Comparison of ENCODE assay signal across 8 mouse cellular contexts in the genomic region with DNA sequence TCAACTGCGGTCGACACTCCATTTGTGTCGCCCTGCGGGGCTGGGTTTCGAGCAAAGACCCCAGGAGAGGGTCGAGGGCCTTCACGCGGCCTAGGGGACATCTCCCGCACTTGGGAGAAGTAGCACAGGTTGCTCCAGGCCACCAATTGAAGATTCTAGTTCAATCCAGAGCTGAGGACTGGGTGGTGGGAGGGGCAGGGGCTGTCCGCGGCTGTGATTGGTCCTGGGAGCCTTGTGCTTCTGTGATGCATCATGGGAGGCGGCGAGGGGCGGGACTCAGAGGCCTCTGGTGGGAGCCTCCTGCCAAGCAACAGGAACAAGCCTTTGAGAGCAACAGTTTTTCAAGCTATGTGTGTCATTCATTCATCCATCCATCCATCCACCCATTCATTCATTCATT.
DNase-seq lines count a peak whose midpoint lies in the region; ATAC-seq lines count a peak whose summit lies in the region.

No protein-coding gene starts in this region.

- no peaks in the 10 kb centered on the region for H3K27me3 ChIP-seq in neural tube, embryonic 11.5 days (ENCODE audit: control insufficient read depth, insufficient read depth, low read length)
- 0 out of 2 replicates have a peak, but pooled peaks cover 9% of the 10 kb centered on the region for H3K27me3 ChIP-seq in hindbrain, embryonic 10.5 days (ENCODE audit: insufficient read depth, poor library complexity, severe bottlenecking)
- H3K27me3 ChIP-seq in midbrain, embryonic 16.5 days (ENCODE audit: control insufficient read depth, insufficient read depth, low read depth, low read length): no peaks in the 10 kb centered on the region

- no peaks in the 10 kb centered on the region for H3K9me3 ChIP-seq in neural tube, embryonic 11.5 days (ENCODE audit: control insufficient read depth, low read length)
- H3K9me3 ChIP-seq in hindbrain, embryonic 10.5 days: no peaks in the 10 kb centered on the region
- H3K9me3 ChIP-seq in midbrain, embryonic 16.5 days (replicated peaks; ENCODE audit: control insufficient read depth, low read length, poor library complexity, severe bottlenecking): no peaks in the 10 kb centered on the region

- peak overlapping the region; percentile 14; the same call in 1 of the 2 replicates for H3K4me2 ChIP-seq in neural tube, embryonic 11.5 days (ENCODE audit: low read depth)
- peak overlapping the region; percentile 14 for H3K4me2 ChIP-seq in midbrain, embryonic 16.5 days (ENCODE audit: low read length)

- H3K4me3 ChIP-seq in neural tube, embryonic 11.5 days (ENCODE audit: low read depth, low read length): no peak overlapping the region
- peak overlapping the region; percentile 29 for H3K4me3 ChIP-seq in hindbrain, embryonic 10.5 days
- no peak overlapping the region; the same call in 1 of the 2 replicates for H3K4me3 ChIP-seq in midbrain, embryonic 16.5 days (ENCODE audit: low read depth, low read length)

- H3K36me3 ChIP-seq in neural tube, embryonic 11.5 days (ENCODE audit: control insufficient read depth, insufficient read depth, low read length): no peaks in the 10 kb centered on the region
- no peaks in the 10 kb centered on the region for H3K36me3 ChIP-seq in hindbrain, embryonic 10.5 days
- no peaks in the 10 kb centered on the region for H3K36me3 ChIP-seq in midbrain, embryonic 16.5 days (ENCODE audit: control insufficient read depth, insufficient read depth, low read length)

- no peak overlapping the region; the same call in 1 of the 2 replicates for H3K9ac ChIP-seq in neural tube, embryonic 11.5 days (ENCODE audit: low read length)
- no peak overlapping the region for H3K9ac ChIP-seq in midbrain, embryonic 16.5 days (ENCODE audit: low read depth, low read length)

- no peak for ATAC-seq in neural tube, embryonic 11.5 days (ENCODE audit: insufficient read depth, low FRiP score, low TSS enrichment)
- ATAC-seq in midbrain, embryonic 16.5 days: peak; percentile 79

- intact Hi-C loops in left cerebral cortex, postnatal 36 days (cut with DNase I): no loop called here

- H3K4me1 ChIP-seq in neural tube, embryonic 11.5 days (ENCODE audit: control insufficient read depth, insufficient read depth, low read length): no peaks in the 10 kb centered on the region
- peaks cover 29% of the 10 kb centered on the region for H3K4me1 ChIP-seq in hindbrain, embryonic 10.5 days (replicated peaks)
- no peaks in the 10 kb centered on the region for H3K4me1 ChIP-seq in midbrain, embryonic 16.5 days (ENCODE audit: control insufficient read depth, insufficient read depth, low read length)

- 53% methylated on average over 14 of the region's 14 CpGs for WGBS in neural tube, embryonic 11.5 days
- 53% methylated on average over 14 of the region's 14 CpGs for WGBS in hindbrain, embryonic 10.5 days
- WGBS in midbrain, embryonic 16.5 days: 57% methylated on average over 14 of the region's 14 CpGs

- H3K27ac ChIP-seq in neural tube, embryonic 11.5 days (ENCODE audit: low read depth, low read length): no peak overlapping the region
- H3K27ac ChIP-seq in hindbrain, embryonic 10.5 days: peak overlapping the region; percentile 69
- no peak overlapping the region for H3K27ac ChIP-seq in midbrain, embryonic 16.5 days (ENCODE audit: low read length)

- DNase-seq in adrenal gland, postnatal 14 days: peak; percentile 39
- DNase-seq in adrenal gland, adult 2 months: no peak
- no peak for DNase-seq in neural tube, embryonic 11.5 days (ENCODE audit: low spot score)
- no peak for DNase-seq in neural tube, embryonic 10.5 days (ENCODE audit: extremely low spot score, low spot score)
- DNase-seq in hindbrain, embryonic 10.5 days (ENCODE audit: low spot score): peak; percentile 53
- DNase-seq in left cerebral cortex, postnatal 36 days (ENCODE audit: low spot score in 2 of 2): no peak
- no peak for DNase-seq in natural killer cell, adult 2 months (ENCODE audit: low spot score in 2 of 2)

Comparison
In these comparisons a context has a peak if more than half of its experiments do, and no peak if none do; other contexts are left out.
1. DNase-seq: peak in adrenal gland, postnatal 14 days (single experiment) and hindbrain, embryonic 10.5 days (single experiment); none in adrenal gland, adult 2 months (single experiment), neural tube, embryonic 11.5 days (single experiment), neural tube, embryonic 10.5 days (single experiment), left cerebral cortex, postnatal 36 days (0 of 2) and natural killer cell, adult 2 months (0 of 2).